Mouse (Mus musculus) ovary, postnatal 36 days (tissue): Measurements from ENCODE around the gene Tcl1b1.
"Not testable (repeated sequence)": the region's sequence is repeated elsewhere in the genome, so short reads cannot be mapped to it uniquely, and the experiment has no call there.

Experiments used
- DNase-seq: peaks from one replicate; pipeline ENCODE4 v3.0.0; 2022; ENCODE audit warnings: low spot score, mixed read lengths

Gene Tcl1b1

DNA sequence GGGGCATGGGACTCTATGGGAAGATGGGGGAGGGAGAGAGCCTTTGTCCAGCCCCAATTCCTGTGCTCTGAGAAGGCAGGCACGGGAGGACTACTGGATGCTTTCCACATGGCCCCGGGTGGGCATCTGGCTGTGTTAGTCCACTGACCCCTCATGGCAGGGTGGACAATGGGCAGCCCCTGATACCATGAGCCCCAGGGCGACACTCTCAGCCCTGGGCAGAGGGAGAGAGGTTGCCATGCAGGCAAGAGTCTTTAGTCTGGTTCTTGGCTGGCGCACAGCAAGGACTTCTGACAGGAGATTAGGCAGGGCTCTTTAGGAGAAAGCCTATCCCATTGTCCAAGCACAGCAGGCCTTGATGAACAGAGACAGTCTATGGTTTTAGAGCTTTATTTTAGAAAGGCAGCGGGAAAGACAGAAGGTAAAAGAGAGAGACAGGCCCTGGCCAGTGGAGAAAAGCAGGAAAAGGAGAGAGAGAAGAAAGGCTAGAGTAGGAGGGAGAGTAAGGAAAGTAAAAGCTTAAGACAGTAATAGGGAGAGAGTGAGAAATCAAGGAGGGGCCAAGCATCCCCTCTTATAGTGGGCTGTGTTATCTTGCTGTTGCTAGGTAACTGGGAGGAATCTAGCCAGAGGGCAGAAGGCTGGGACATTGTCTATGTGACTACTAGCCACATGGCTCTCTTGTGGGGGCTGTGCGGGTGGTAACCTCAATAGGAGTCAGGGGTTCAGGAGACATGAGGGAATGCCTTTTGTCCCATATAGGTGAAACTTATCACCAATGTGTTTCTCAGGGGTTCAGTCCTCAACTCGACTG is 40.4 kb downstream of the Tcl1b1 start:
- DNase-seq, result not testable (repeated sequence)

DNA sequence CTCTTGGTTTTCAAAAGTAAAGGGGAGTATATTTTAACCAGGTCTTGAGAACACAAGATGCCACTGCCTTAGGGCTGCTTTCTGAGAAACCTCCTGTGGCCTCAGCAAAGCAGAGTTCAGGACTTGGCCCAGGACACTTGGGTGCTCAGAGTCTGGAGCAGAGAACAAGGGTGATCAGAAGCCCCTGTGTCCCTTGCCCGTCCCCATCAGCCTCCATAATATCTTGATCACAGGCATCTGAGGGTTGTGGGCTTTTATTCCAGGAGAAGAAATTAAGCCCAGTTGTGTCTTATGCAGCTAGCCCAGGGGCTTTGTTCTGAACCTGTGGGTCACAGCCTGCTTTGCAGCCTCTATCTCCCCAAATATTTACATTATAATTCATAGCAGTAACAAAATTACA is 42.2 kb downstream of the Tcl1b1 start, which contains the start of gene Tcl1b4:
Gene Tcl1b4 (plus strand): TSS at position 301 of the 400 bp plus-strand sequence.
- DNase-seq, result not testable (repeated sequence)

DNA sequence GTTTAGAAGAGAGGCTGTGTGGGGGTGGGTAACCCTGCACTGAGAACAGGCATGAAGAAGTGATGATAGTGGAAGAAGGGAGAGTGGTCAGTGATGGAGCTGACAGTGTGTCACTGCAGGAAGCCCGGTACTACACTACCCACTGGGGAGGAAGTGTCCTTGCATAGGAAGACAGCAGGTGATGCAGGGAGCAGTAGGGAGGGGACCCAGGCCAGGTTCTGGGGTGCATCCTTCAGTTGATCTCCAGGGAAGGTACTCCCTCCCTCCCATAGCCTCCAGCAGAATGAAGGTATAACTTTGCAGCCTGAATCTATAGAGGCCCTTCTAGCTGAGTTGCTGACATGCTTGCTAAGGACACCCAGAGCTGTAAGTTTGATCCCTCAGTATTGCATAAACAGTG is 47.6 kb downstream of the Tcl1b1 start:
- no peak for DNase-seq

DNA sequence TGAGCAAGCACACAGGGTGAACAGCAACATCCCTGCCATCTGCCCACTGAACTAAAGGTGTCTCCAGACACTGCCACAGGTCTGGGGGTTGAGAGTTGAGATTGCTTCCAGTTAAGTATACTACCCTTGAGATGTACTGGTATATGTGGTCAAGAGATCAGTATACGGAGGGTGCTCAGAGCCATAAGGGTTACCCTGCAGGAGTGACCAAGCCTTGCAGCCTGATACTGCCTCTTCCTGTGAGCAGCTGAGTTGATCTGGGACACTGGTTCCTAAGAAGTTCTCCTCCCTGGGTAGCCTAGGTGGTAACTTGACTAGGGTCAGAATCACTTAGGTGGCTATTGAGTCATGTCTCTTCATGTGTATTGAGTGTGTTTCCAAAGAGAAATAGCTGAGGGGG is 49.0 kb downstream of the Tcl1b1 start:
- no peak for DNase-seq

DNA sequence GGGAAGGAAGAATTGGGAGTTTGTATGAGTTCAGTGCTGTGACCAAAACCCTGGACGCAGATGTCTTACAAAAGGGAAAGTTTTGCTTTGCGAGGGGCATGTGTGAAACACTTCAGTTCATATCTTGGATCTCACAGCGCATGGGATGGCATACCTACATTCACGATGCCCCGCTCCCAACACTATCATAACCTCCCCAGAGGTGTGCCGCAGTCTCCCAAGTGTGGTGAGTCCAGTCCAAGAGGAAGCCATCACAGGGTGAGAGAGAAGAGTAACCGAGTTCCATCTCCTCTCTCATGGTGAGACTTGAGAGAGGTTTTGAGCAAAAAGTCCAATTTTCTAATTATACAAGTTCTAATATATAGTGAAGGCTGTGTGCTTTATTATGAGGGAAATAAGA is 49.7 kb downstream of the Tcl1b1 start:
- DNase-seq, result no peak
